ENCODE assay signal across 9 mouse cellular contexts in genomic region chr11:45991604-45992003, GRCm38 (mm10). TPM values are rescaled to one million over a fixed set of nuclear protein-coding genes. Genes with fewer than 3 reads are reported as not detected.
DNase-seq lines count a peak whose midpoint lies in the region; ATAC-seq and TF ChIP-seq lines count a peak whose summit lies in the region.
"Had no signal": no experiment of that assay in that cellular context is flagged by ENCODE, and none has a peak within 500 bp of the region (broad histone marks: within the 10 kb centered on the region; RNA-seq: fewer than 3 reads in every experiment).

No protein-coding gene starts in this region.

- no peak overlapping the region for H3K27ac ChIP-seq in forebrain, postnatal 0 days (ENCODE audit: low read depth, low read length)
- no peak overlapping the region for H3K27ac ChIP-seq in kidney, postnatal 0 days
- H3K27ac ChIP-seq in testis, adult 2 months (ENCODE audit: control insufficient read depth, insufficient read depth, low read depth, low read length), result no peak overlapping the region

- ATAC-seq in forebrain, postnatal 0 days, result no peak
- ATAC-seq in kidney, postnatal 0 days (replicated peaks; ENCODE audit: low FRiP score, low read depth), result 0 out of 2 replicates have a peak, but pooled peaks have one; percentile 54

- no peak for TF ChIP-seq POLR2A in testis, adult 2 months (IDR thresholded peaks at IDR 0.05; ENCODE audit: control insufficient read depth, low read depth, low read length)

- 9% methylated on average over 16 of the region's 16 CpGs for WGBS in forebrain, postnatal 0 days
- WGBS in kidney, postnatal 0 days, result 6% methylated on average over 16 of the region's 16 CpGs

- H3K27me3 ChIP-seq in forebrain, postnatal 0 days (ENCODE audit: insufficient read depth, low read length), result no peaks in the 10 kb centered on the region
- H3K27me3 ChIP-seq in kidney, postnatal 0 days (ENCODE audit: insufficient read depth, low read length), result no peaks in the 10 kb centered on the region
- H3K27me3 ChIP-seq in testis, adult 2 months (ENCODE audit: control insufficient read depth, insufficient read depth, low read length), result no peaks in the 10 kb centered on the region

- 0 out of 2 replicates have a peak overlapping the region, but pooled peaks have one; percentile 7 for H3K4me3 ChIP-seq in forebrain, postnatal 0 days (ENCODE audit: low read depth, low read length)
- H3K4me3 ChIP-seq in kidney, postnatal 0 days (replicated peaks; ENCODE audit: low read depth, low read length), result peak overlapping the region; percentile 16; the same call in 1 of the 2 replicates
- H3K4me3 ChIP-seq in testis, adult 2 months (ENCODE audit: control insufficient read depth, low read depth, low read length), result peak overlapping the region; percentile 81

- no peaks in the 10 kb centered on the region for H3K4me1 ChIP-seq in forebrain, postnatal 0 days (ENCODE audit: insufficient read depth)
- no peaks in the 10 kb centered on the region for H3K4me1 ChIP-seq in kidney, postnatal 0 days (replicated peaks; ENCODE audit: insufficient read depth, low read length)
- peaks cover 3% of the 10 kb centered on the region; the same call in 1 of the 2 replicates for H3K4me1 ChIP-seq in testis, adult 2 months (ENCODE audit: control insufficient read depth, insufficient read depth, low read length)

- no peaks in the 10 kb centered on the region for H3K9me3 ChIP-seq in forebrain, postnatal 0 days (ENCODE audit: low read length)
- H3K9me3 ChIP-seq in kidney, postnatal 0 days (replicated peaks; ENCODE audit: low read length), result no peaks in the 10 kb centered on the region

- H3K36me3 ChIP-seq in forebrain, postnatal 0 days (ENCODE audit: insufficient read depth), result no peaks in the 10 kb centered on the region
- H3K36me3 ChIP-seq in kidney, postnatal 0 days (ENCODE audit: insufficient read depth, low read length), result no peaks in the 10 kb centered on the region
- H3K36me3 ChIP-seq in testis, adult 2 months (ENCODE audit: control insufficient read depth, insufficient read depth, low read length), result no peaks in the 10 kb centered on the region; the same call in 1 of the 2 replicates

- H3K4me2 ChIP-seq in forebrain, postnatal 0 days (ENCODE audit: low read depth), result peak overlapping the region; percentile 32; the same call in 1 of the 2 replicates
- peak overlapping the region; percentile 55 for H3K4me2 ChIP-seq in kidney, postnatal 0 days (ENCODE audit: low read length)

- DNase-seq in right cerebral cortex, postnatal 10 days (ENCODE audit: low spot score in 2 of 2), result peak; percentile 29
- no peak for DNase-seq in right cerebral cortex, postnatal 36 days (ENCODE audit: low spot score in 2 of 2)
- DNase-seq in forebrain, postnatal 0 days, result no peak
- DNase-seq in kidney, postnatal 0 days (ENCODE audit: low spot score), result peak; percentile 46
- DNase-seq in lung, postnatal 14 days, result peak; percentile 48
- no peak for DNase-seq in MN1 (ENCODE audit: low spot score)
- DNase-seq in layer of hippocampus, adult 9-10 months (ENCODE audit: low spot score), result no peak

- no peak for TF ChIP-seq CTCF in forebrain, postnatal 0 days (IDR thresholded peaks at IDR 0.05; ENCODE audit: low read depth)
- no peak for TF ChIP-seq CTCF in kidney, postnatal 0 days (IDR thresholded peaks at IDR 0.05; ENCODE audit: low read depth)
- no peak for TF ChIP-seq CTCF in testis, adult 2 months (IDR thresholded peaks at IDR 0.05; ENCODE audit: control insufficient read depth, insufficient read depth, insufficient replicate concordance, low read depth, low read length)

- H3K9ac ChIP-seq in forebrain, postnatal 0 days, result no peak overlapping the region
- H3K9ac ChIP-seq in kidney, postnatal 0 days (ENCODE audit: low read depth, low read length), result peak overlapping the region; percentile 42; the same call in 1 of the 2 replicates

RNA-seq across cellular contexts. Expression of gene Sox30, which starts 11.5 kb away (rescaled TPM):
- total RNA-seq in forebrain, postnatal 0 days (2014; rRNA removed), result 0.23 and 0.57 TPM in 2 replicates
- 0.10 and 0.13 TPM in 2 replicates for polyA plus RNA-seq in forebrain, postnatal 0 days (2015; fragmentation: Nextera tagmentation; extraction: Ambion mirVana)
- 0.18 and 0.26 TPM in 2 replicates for polyA plus RNA-seq in kidney, postnatal 0 days (2015; fragmentation: Nextera tagmentation; extraction: Ambion mirVana)
- 182 and 184 TPM in 2 replicates for polyA plus RNA-seq in testis, adult 2 months (2012; rRNA removed)
- total RNA-seq: hematopoietic stem cell, adult 5-6 weeks had no signal

RNA-seq across cellular contexts. Expression of gene Thg1l, which starts 36.3 kb away (rescaled TPM):
- total RNA-seq in forebrain, postnatal 0 days (2014; rRNA removed), result 12.2 and 13.2 TPM in 2 replicates
- 8.0 and 10.1 TPM in 2 replicates for polyA plus RNA-seq in forebrain, postnatal 0 days (2015; fragmentation: Nextera tagmentation; extraction: Ambion mirVana)
- polyA plus RNA-seq in kidney, postnatal 0 days (2015; fragmentation: Nextera tagmentation; extraction: Ambion mirVana), result 12.1 and 12.4 TPM in 2 replicates
- polyA plus RNA-seq in testis, adult 2 months (2012; rRNA removed), result 32.5 and 32.7 TPM in 2 replicates

RNA-seq across cellular contexts. Expression of gene Lsm11, which starts 46.9 kb away (rescaled TPM):
- 60.9 and 61.7 TPM in 2 replicates for total RNA-seq in forebrain, postnatal 0 days (2014; rRNA removed)
- polyA plus RNA-seq in forebrain, postnatal 0 days (2015; fragmentation: Nextera tagmentation; extraction: Ambion mirVana), result 14.7 and 23.6 TPM in 2 replicates
- polyA plus RNA-seq in kidney, postnatal 0 days (2015; fragmentation: Nextera tagmentation; extraction: Ambion mirVana), result 4.1 and 4.3 TPM in 2 replicates
- 1.5 and 1.6 TPM in 2 replicates for polyA plus RNA-seq in testis, adult 2 months (2012; rRNA removed)

Comparison
In these comparisons a context has a peak if more than half of its experiments do, and no peak if none do; other contexts are left out.
1. DNase-seq: peak in right cerebral cortex, postnatal 10 days (2 of 2), kidney, postnatal 0 days (single experiment) and lung, postnatal 14 days (single experiment); none in right cerebral cortex, postnatal 36 days (0 of 2), forebrain, postnatal 0 days (single experiment), MN1 (single experiment) and layer of hippocampus, adult 9-10 months (single experiment).
2. H3K4me3 ChIP-seq: peak in every context shown above with its lines; median percentile 81 in testis, adult 2 months; 16 in kidney, postnatal 0 days; 7 in forebrain, postnatal 0 days.
3. RNA of gene Sox30, which starts 11.5 kb away (polyA plus RNA-seq): 182 to 184 TPM in testis, adult 2 months; 0.18 to 0.26 TPM in kidney, postnatal 0 days and 0.10 to 0.13 TPM in forebrain, postnatal 0 days; every median in the first group is over 100 times any median in the second.